Mouse (Mus musculus) erythroblast, adult 5-6 weeks (primary cell): ENCODE measurements around the gene Rhod. TPM values are rescaled to one million over a fixed set of nuclear protein-coding genes. Genes with fewer than 3 reads are reported as not detected.

ENCODE experiments used
- total RNA-seq, 2 experiments: library from RNA; stranded (forward) in 1 of 2; stranded (reverse) in 1 of 2; fragments of 150-400 nt in 1 of 2; fragments of 200-764, 138-1000 nt in 1 of 2; gene quantifications; 2 replicates each; pipeline versions ENCODE4 v1.2.3 to v1.2.4; 2015 to 2017; ENCODE audit warnings: low replicate concordance in 2 of 2

Gene Rhod
- total RNA-seq, 2 experiments from 2014 or later = not detected

Other genes starting within 250 kb of the Rhod start
- gene Tbc1d10c, start 248.1 kb downstream of the Rhod start, total RNA-seq (2015; ENCODE audit: low replicate concordance) = 8.8 and 25.7 TPM in 2 replicates
- 5.8 and 11.3 TPM in 2 replicates for gene Tbc1d10c, start 248.1 kb downstream of the Rhod start, total RNA-seq (2017; ENCODE audit: low replicate concordance)
- 100 and 139 TPM in 2 replicates for gene Ppp1ca, start 247.4 kb downstream of the Rhod start, total RNA-seq (2015; ENCODE audit: low replicate concordance)
- 131 and 151 TPM in 2 replicates for gene Ppp1ca, start 247.4 kb downstream of the Rhod start, total RNA-seq (2017; ENCODE audit: low replicate concordance)
- gene Rad9a, start 237.8 kb downstream of the Rhod start, total RNA-seq (2015; ENCODE audit: low replicate concordance) = 12.7 and 23.2 TPM in 2 replicates
- gene Rad9a, start 237.8 kb downstream of the Rhod start, total RNA-seq (2017; ENCODE audit: low replicate concordance) = 9.1 and 15.7 TPM in 2 replicates
- gene Clcf1, start 225.2 kb downstream of the Rhod start, total RNA-seq (2015; ENCODE audit: low replicate concordance) = 0.38 TPM in 1 of 2 replicates, not detected in the other
- not detected in 2 replicates for gene Clcf1, start 225.2 kb downstream of the Rhod start, total RNA-seq (2017; ENCODE audit: low replicate concordance)
- gene AC109138.7, start 225.1 kb downstream of the Rhod start, total RNA-seq (2015; ENCODE audit: low replicate concordance) = not detected in 2 replicates
- not detected in 2 replicates for gene AC109138.7, start 225.1 kb downstream of the Rhod start, total RNA-seq (2017; ENCODE audit: low replicate concordance)
- 23.6 and 25.4 TPM in 2 replicates for gene Pold4, start 207.5 kb downstream of the Rhod start, total RNA-seq (2015; ENCODE audit: low replicate concordance)
- gene Pold4, start 207.5 kb downstream of the Rhod start, total RNA-seq (2017; ENCODE audit: low replicate concordance) = 8.8 and 30.3 TPM in 2 replicates
- gene Ssh3, start 170.3 kb downstream of the Rhod start, total RNA-seq (2015; ENCODE audit: low replicate concordance) = 0.42 and 3.8 TPM in 2 replicates
- gene Ssh3, start 170.3 kb downstream of the Rhod start, total RNA-seq (2017; ENCODE audit: low replicate concordance) = 3.0 and 3.2 TPM in 2 replicates
- 0.63 TPM in 1 of 2 replicates, not detected in the other for gene Ankrd13d, start 156.3 kb downstream of the Rhod start, total RNA-seq (2015; ENCODE audit: low replicate concordance)
- gene Ankrd13d, start 156.3 kb downstream of the Rhod start, total RNA-seq (2017; ENCODE audit: low replicate concordance) = 0.84 TPM in 1 of 2 replicates, not detected in the other
- gene Grk2, start 133.2 kb downstream of the Rhod start, total RNA-seq (2015; ENCODE audit: low replicate concordance) = 63.4 and 93.2 TPM in 2 replicates
- 40.1 and 60.1 TPM in 2 replicates for gene Grk2, start 133.2 kb downstream of the Rhod start, total RNA-seq (2017; ENCODE audit: low replicate concordance)
- 56.6 and 57.5 TPM in 2 replicates for gene Kdm2a, start 41.1 kb downstream of the Rhod start, total RNA-seq (2015; ENCODE audit: low replicate concordance)
- gene Kdm2a, start 41.1 kb downstream of the Rhod start, total RNA-seq (2017; ENCODE audit: low replicate concordance) = 71.1 and 123 TPM in 2 replicates
- not detected in 2 replicates for gene Syt12, start 38.0 kb upstream of the Rhod start, total RNA-seq (2015; ENCODE audit: low replicate concordance)
- gene Syt12, start 38.0 kb upstream of the Rhod start, total RNA-seq (2017; ENCODE audit: low replicate concordance) = not detected in 2 replicates
- gene 2010003K11Rik, start 59.2 kb upstream of the Rhod start, total RNA-seq (2015; ENCODE audit: low replicate concordance) = not detected in 2 replicates
- gene 2010003K11Rik, start 59.2 kb upstream of the Rhod start, total RNA-seq (2017; ENCODE audit: low replicate concordance) = 0.94 TPM in 1 of 2 replicates, not detected in the other
- gene Pcx, start 71.0 kb upstream of the Rhod start, total RNA-seq (2015; ENCODE audit: low replicate concordance) = 15.0 and 32.6 TPM in 2 replicates
- gene Pcx, start 71.0 kb upstream of the Rhod start, total RNA-seq (2017; ENCODE audit: low replicate concordance) = 31.5 and 31.9 TPM in 2 replicates
- gene Lrfn4, start 176.2 kb upstream of the Rhod start, total RNA-seq (2015; ENCODE audit: low replicate concordance) = 0.38 and 0.63 TPM in 2 replicates
- gene Lrfn4, start 176.2 kb upstream of the Rhod start, total RNA-seq (2017; ENCODE audit: low replicate concordance) = not detected in 2 replicates
- gene Rce1, start 186.2 kb upstream of the Rhod start, total RNA-seq (2015; ENCODE audit: low replicate concordance) = 10.9 and 17.3 TPM in 2 replicates
- gene Rce1, start 186.2 kb upstream of the Rhod start, total RNA-seq (2017; ENCODE audit: low replicate concordance) = 2.9 and 10.6 TPM in 2 replicates